Mouse (Mus musculus): ENCODE results near the gene Ankmy2.

GRCm38 (mm10) chr12:36133547-36133946 is 23.4 kb upstream of the Ankmy2 start:
- TF ChIP-seq CTCF (IDR thresholded peaks at IDR 0.05; ENCODE audit: borderline replicate concordance, insufficient read depth, low read depth, low read length) (no peak), POLR2A (IDR thresholded peaks at IDR 0.05; ENCODE audit: borderline replicate concordance, insufficient read depth, low read length) (no peak)
